Mouse (Mus musculus) brain, embryonic 14.5 days (tissue): Measurements from ENCODE around the gene Pola1.

Source experiments
- CTCF ChIP-seq: fragments of 200-500 bp; IDR thresholded peaks from 2 replicates; pipeline ENCODE4 v1.5.1; 2012; ENCODE audit warnings: inconsistent platforms, mild to moderate bottlenecking, moderate library complexity, borderline replicate concordance; ENCODE audit not compliant: insufficient read depth, insufficient read length; ENCODE audit errors: extremely low read depth
- POLR2A ChIP-seq: fragments of 200-500 bp; IDR thresholded peaks from 2 replicates; pipeline ENCODE4 v1.6.1; 2012; ENCODE audit warnings: mild to moderate bottlenecking, inconsistent platforms, borderline replicate concordance; ENCODE audit not compliant: poor library complexity, insufficient read depth, insufficient read length, severe bottlenecking; ENCODE audit errors: extremely low read depth

DNA sequence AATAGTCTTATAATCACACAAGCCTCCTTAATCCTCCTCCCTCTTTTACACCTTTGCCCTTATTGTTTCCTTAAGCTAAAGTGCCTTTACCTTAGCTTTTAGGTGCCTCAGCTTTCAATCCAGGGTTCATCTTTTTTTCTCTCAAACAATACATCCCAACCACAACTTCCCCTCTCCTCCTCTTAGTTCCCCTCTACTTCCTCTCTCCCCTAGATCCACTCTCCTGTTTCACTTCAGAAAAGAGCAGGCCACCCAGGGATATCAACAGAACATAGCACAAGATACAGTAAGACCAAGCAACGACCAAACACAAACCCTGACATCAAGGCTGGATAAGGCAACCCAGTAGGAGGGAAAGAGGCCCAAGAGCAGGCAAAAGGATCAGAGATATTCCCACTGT is 29.7 kb downstream of the Pola1 start:
- TF ChIP-seq CTCF (no peak), POLR2A (no peak)
